Mouse (Mus musculus) heart, postnatal 25 days (tissue): ENCODE data around the gene Hist1h2bh. TPM values are rescaled to one million over a fixed set of nuclear protein-coding genes. Genes with fewer than 3 reads are reported as not detected.
"Not testable (repeated sequence)": the region's sequence is repeated elsewhere in the genome, so short reads cannot be mapped to it uniquely, and the experiment has no call there.

Source experiments
- DNase-seq: peaks from one replicate; pipeline ENCODE4 v3.0.0; 2022; ENCODE audit warnings: low spot score
- intact Hi-C: fragments of 180-260 bp; cut with DNase I; formaldehyde crosslinking; loops from one replicate; pipeline ENCODE4 v1.15.1; 2025
- total RNA-seq, 2 experiments: library from RNA; stranded (reverse); gene quantifications; 2 replicates each; pipeline ENCODE4 v1.2.3; 2021

The Hist1h2bh gene
- total RNA-seq, 2 experiments from 2014 or later, result 1.4 to 1.9 TPM

GRCm38 (mm10) chr13:23554925-23555838, 12.0 kb upstream of the Hist1h2bh start:
- intact Hi-C loops, result no loop called here
- DNase-seq, result peak; percentile 52

GRCm38 (mm10) chr13:23554393-23554792, 11.2 kb upstream of the Hist1h2bh start:
- intact Hi-C loops, result no loop called here
- DNase-seq, result no peak

- intact Hi-C loops, result no loop called here
- DNase-seq, result no peak
These were observed 9.8 kb upstream of the Hist1h2bh start, which contains the start of gene Hist1h1d for GRCm38 (mm10) chr13:23552962-23553361. Gene Hist1h1d (plus strand): TSS chr13:23553262.

- no peak for DNase-seq
- intact Hi-C loops, result no loop called here
These were observed 9.0 kb upstream of the Hist1h2bh start for GRCm38 (mm10) chr13:23551931-23552914.

GRCm38 (mm10) chr13:23551146-23551834, 8.1 kb upstream of the Hist1h2bh start, which contains the start of gene Hist1h4f:
Gene Hist1h4f (minus strand): TSS chr13:23551648.
- intact Hi-C loops, result not testable (repeated sequence)
- peak; percentile 62 for DNase-seq

GRCm38 (mm10) chr13:23550761-23551145, 7.6 kb upstream of the Hist1h2bh start:
- intact Hi-C loops, result no loop called here
- DNase-seq, result no peak

- intact Hi-C loops, result no loop called here
- DNase-seq, result no peak
These were observed 3.5 kb upstream of the Hist1h2bh start for GRCm38 (mm10) chr13:23546694-23547093.

- intact Hi-C loops, result not testable (repeated sequence)
These were observed 1.6 kb upstream of the Hist1h2bh start for GRCm38 (mm10) chr13:23544787-23545120.

GRCm38 (mm10) chr13:23543965-23544786, 984 bp upstream of the Hist1h2bh start, which contains the start of gene Hist1h3f:
Gene Hist1h3f (plus strand): TSS chr13:23544052.
- peak; percentile 56 for DNase-seq
- intact Hi-C loops, result no loop called here

More at GRCm38 (mm10) chr13:23544787-23545120, 1.6 kb upstream of the Hist1h2bh start:
- not testable (repeated sequence) for DNase-seq

GRCm38 (mm10) chr13:23542225-23542980, 789 bp downstream of the Hist1h2bh start:
- intact Hi-C loops, DNase-seq: not testable (repeated sequence)

GRCm38 (mm10) chr13:23541497-23541896, 1.7 kb downstream of the Hist1h2bh start:
- DNase-seq, result no peak
- intact Hi-C loops, result no loop called here

- intact Hi-C loops, DNase-seq: not testable (repeated sequence)
These were observed 3.4 kb downstream of the Hist1h2bh start for GRCm38 (mm10) chr13:23539821-23540220.

GRCm38 (mm10) chr13:23538249-23538648, 4.9 kb downstream of the Hist1h2bh start:
- DNase-seq, result no peak
- intact Hi-C loops, result no loop called here

GRCm38 (mm10) chr13:23537006-23537710, 6.0 kb downstream of the Hist1h2bh start:
- intact Hi-C loops, result no loop called here
- no peak for DNase-seq

GRCm38 (mm10) chr13:23536076-23536822, 6.9 kb downstream of the Hist1h2bh start:
- DNase-seq, result no peak
- intact Hi-C loops, result no loop called here

- intact Hi-C loops, result not testable (repeated sequence)
- DNase-seq, result peak; percentile 71
These were observed 7.8 kb downstream of the Hist1h2bh start, which contains the start of gene Hist1h3g for GRCm38 (mm10) chr13:23535137-23536075. Gene Hist1h3g (plus strand): TSS chr13:23535422.
